Mouse (Mus musculus): Measurements from ENCODE around the gene Gsk3a. TPM values are rescaled to one million over a fixed set of nuclear protein-coding genes. Genes with fewer than 3 reads are reported as not detected.

Gsk3a gene
- polyA plus RNA-seq, 1 experiment = 87.1 TPM

DNA sequence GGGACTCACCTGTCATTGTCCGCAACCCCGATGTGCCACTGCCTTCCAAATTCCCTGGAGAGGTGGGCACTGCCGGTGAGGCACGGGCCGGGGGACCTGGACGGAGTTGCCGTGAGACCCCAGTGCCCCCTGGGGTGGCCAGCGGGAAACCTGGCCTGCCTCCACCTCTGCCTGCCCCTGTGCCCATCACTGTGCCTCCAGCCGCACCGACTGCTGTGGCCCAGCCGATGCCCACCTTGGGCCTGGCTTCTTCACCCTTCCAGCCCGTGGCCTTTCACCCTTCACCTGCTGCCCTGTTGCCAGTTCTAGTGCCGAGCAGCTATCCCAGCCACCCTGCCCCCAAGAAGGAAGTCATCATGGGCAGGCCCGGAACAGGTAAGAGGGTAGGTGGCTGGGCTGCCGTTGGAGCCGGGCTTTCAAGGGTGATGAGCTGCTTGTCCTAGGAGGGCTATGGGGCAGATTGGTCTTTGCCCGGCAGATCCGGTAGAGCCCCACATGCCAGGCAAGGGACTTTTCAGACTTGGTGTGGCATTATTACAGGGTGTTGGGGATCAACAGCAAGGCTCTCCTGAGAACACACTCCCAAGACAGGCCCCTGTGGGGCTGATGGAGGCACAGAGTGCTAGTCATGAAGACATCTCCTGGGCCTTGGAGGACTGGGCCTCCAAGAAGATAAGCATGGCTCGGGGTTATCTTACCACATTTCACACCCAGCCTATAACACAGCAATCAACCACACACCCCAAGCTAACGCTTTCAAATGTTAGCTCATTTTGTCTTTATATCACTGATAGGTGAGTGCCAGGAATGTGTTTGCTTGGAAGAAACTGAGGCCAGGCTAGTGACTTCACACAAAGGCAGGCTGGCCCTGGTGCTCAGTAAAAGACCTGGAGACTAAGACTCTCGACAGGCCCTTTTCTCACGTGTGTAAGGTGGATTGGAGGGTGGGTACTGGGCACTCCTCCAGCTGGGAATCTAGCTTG is 35.9 kb upstream of the Gsk3a start:
- Histone ChIP-seq H3K27ac (ENCODE audit: insufficient read depth, low read depth, low read length) (no peak overlapping the region), H3K4me1 (ENCODE audit: control insufficient read depth, insufficient read depth, low read length) (peaks cover 45% of the 10 kb centered on the region), H3K4me3 (ENCODE audit: insufficient read depth, low read length) (no peak overlapping the region)
- TF ChIP-seq CTCF (IDR thresholded peaks at IDR 0.05; ENCODE audit: low read depth, low read length) (no peak), POLR2A (IDR thresholded peaks at IDR 0.05; ENCODE audit: borderline replicate concordance, low read depth, low read length) (no peak)

DNA sequence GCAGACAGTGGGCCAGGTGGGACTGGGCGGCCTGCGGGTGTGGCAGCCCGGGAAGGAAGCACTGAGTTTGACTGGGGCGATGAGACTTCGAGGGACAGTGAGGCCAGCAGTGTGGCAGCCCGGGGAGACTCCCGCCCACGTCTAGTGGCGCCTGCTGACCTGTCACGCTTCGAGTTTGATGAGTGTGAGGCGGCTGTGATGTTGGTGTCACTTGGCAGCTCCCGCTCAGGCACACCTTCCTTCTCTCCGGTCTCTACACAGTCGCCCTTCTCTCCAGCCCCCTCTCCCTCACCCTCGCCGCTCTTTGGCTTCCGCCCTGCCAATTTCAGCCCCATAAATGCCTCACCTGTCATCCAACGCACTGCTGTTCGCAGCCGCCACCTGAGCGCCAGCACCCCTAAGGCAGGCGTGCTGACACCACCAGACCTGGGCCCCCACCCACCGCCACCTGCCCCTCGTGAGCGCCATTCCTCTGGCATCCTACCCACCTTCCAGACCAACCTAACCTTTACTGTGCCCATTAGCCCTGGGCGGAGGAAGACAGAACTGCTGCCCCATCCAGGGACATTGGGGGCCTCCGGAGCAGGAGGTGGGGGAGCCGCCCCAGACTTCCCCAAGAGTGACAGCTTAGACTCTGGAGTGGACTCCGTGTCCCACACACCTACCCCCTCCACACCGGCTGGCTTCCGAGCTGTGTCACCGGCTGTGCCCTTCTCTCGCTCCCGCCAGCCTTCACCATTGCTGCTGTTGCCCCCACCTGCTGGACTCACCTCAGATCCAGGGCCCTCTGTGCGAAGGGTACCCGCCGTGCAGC is 35.0 kb upstream of the Gsk3a start:
- H3K4me3 ChIP-seq (ENCODE audit: insufficient read depth, low read length) = no peak overlapping the region
- peaks cover 42% of the 10 kb centered on the region for H3K4me1 ChIP-seq (ENCODE audit: control insufficient read depth, insufficient read depth, low read length)

DNA sequence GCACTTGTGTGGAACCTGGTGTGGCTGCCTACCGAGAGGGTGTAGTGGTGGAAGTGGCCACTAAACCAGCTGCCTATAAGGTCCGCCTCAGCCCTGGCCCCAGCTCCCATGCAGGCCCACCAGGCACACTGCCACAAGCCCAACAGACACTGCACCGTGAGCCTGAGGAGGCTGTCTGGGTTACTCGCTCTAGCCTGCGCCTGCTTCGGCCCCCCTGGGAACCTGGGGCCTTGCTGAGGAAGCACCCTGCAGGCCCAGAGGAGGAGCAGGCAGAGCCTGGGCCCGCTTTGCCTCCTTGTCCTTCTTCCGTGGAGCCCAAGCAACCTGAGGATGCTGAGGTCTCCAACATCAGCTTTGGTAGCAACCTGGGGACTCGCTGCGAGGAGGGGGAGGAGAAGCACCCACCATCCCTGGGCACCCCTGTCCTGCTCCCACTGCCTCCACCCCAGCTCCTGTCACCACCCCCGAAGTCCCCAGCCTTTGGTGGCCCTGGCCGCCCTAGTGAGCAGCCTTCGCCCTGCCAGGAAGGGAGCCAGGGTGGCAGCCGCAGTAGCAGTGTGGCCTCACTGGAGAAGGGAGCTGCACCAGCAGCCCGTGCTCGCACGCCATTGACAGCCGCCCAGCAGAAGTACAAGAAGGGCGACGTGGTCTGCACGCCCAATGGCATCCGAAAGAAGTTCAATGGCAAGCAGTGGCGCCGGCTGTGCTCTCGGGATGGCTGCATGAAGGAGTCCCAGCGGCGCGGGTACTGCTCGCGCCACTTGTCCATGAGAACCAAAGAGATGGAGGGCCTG is 34.2 kb upstream of the Gsk3a start:
- TF ChIP-seq CTCF (IDR thresholded peaks at IDR 0.05; ENCODE audit: low read depth, low read length) (no peak), POLR2A (IDR thresholded peaks at IDR 0.05; ENCODE audit: borderline replicate concordance, low read depth, low read length) (no peak)
- Histone ChIP-seq H3K4me1 (ENCODE audit: control insufficient read depth, insufficient read depth, low read length) (peaks cover 38% of the 10 kb centered on the region), H3K4me3 (ENCODE audit: insufficient read depth, low read length) (no peak overlapping the region), H3K27ac (ENCODE audit: insufficient read depth, low read depth, low read length) (no peak overlapping the region)

More for the DNA sequence above, 35.0 kb upstream of the Gsk3a start:
- TF ChIP-seq POLR2A (IDR thresholded peaks at IDR 0.05; ENCODE audit: borderline replicate concordance, low read depth, low read length) = no peak
- TF ChIP-seq CTCF (IDR thresholded peaks at IDR 0.05; ENCODE audit: low read depth, low read length) = no peak
- H3K27ac ChIP-seq (ENCODE audit: insufficient read depth, low read depth, low read length) = no peak overlapping the region

DNA sequence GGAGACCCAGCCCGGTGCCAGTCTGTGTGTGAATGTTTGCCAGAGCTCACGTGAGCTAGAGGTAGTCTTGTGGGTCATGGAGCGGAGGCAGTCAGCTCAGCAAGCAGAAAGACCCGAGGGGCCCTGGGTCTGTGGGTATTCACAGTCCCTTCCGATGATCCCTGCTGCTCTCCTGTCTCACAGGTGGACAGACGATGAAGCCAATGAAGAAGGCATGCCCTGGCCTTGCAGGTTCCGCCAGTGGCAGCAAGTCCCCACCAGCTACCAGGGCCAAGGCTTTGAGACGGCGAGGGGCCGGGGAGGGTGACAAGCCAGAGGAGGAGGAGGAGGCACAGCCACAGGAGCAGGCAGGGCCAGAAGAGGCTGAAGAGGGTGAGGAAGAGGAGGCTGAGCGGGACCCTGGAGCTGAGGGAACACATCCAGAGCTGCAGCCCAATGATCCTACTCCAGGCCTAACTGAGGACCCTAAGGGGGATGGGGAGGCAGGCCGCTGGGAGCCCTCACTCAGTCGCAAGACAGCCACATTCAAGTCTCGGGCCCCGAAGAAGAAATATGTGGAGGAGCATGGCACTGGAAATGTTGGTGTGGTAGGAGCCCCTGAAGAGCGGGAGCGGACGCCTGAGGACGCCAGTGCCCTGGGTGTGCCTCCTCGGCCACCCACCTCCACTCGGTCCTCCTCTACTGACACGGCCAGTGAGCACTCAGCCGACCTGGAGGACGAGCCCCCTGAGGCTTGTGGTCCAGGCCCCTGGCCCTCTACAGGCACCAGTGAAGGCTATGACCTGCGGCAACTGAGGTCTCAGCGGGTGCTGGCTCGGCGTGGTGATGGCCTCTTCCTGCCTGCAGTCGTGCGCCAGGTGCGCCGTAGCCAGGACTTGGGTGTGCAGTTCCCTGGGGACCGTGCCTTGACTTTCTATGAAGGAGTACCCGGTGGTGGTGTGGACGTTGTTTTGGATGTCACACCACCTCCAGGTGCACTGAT is 33.3 kb upstream of the Gsk3a start:
- Histone ChIP-seq H3K4me1 (ENCODE audit: control insufficient read depth, insufficient read depth, low read length) (peaks cover 38% of the 10 kb centered on the region), H3K27ac (ENCODE audit: insufficient read depth, low read depth, low read length) (no peak overlapping the region), H3K4me3 (ENCODE audit: insufficient read depth, low read length) (no peak overlapping the region)
- no peak for TF ChIP-seq CTCF (IDR thresholded peaks at IDR 0.05; ENCODE audit: low read depth, low read length)
- TF ChIP-seq POLR2A (IDR thresholded peaks at IDR 0.05; ENCODE audit: borderline replicate concordance, low read depth, low read length) = no peak

DNA sequence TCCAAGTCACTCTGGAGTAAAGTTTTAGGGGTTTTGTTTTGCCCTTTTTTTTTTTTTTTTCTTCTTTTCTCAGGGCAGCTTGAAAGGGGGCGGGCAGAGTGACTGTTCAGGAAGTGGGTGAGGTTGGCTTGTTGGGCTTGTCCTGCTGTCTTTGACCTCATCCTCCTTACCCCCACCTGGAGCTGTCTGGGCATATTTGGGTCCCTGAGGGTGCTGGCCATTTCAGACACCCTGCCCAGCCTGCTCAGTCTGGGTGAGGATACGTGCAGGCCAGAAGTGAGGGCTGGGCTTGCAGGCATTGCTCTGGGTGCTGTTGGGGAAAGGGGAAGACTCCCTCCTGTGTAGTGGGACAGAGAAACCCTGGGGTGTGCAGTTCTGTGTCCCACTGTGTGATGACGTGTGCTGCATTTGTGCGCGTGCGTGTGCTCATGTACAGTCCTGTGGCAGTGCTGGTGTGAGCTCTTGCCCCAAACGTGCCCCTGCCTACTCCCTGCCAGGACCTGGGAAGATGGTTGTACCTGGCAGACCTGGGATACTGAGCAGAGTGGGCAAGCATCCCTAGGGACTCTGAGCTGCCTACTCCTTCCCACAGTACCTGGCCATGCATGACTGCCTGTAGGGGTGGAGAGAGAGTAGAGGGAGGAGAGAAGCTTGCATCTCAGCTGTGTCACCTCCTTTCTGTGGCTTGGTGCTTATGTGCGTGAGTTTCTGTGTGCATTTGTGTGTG is 32.1 kb upstream of the Gsk3a start:
- TF ChIP-seq POLR2A (IDR thresholded peaks at IDR 0.05; ENCODE audit: borderline replicate concordance, low read depth, low read length) (no peak), CTCF (IDR thresholded peaks at IDR 0.05; ENCODE audit: low read depth, low read length) (no peak)
- peak overlapping the region; percentile 85 for H3K27ac ChIP-seq (ENCODE audit: insufficient read depth, low read depth, low read length)
- peaks cover 32% of the 10 kb centered on the region for H3K4me1 ChIP-seq (ENCODE audit: control insufficient read depth, insufficient read depth, low read length)
- H3K4me3 ChIP-seq (ENCODE audit: insufficient read depth, low read length) = peak overlapping the region; percentile 79

DNA sequence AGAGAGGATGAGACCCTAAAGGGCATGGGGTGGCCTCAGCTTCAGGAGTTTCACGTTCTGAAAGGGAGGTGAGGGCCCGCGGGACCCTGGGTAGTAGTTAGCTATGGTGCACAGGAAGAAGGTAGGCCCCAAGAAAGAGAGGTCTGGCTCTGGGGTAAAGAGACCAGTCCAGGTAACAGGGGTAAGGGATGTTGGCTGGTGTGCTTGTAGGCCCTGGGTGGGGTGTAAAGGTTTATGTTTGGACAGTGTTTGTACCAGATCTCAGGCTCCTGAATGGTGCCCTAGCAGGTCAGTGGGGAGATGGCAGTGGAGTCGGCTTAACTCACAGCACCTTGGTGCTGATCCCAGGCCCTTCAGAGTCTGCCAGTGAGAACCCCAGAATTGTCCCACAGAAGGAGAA is 31.4 kb upstream of the Gsk3a start:
- Histone ChIP-seq H3K4me3 (ENCODE audit: insufficient read depth, low read length) (peak overlapping the region; percentile 79), H3K27ac (ENCODE audit: insufficient read depth, low read depth, low read length) (peak overlapping the region; percentile 85), H3K4me1 (ENCODE audit: control insufficient read depth, insufficient read depth, low read length) (peaks cover 26% of the 10 kb centered on the region)
- TF ChIP-seq CTCF (IDR thresholded peaks at IDR 0.05; ENCODE audit: low read depth, low read length) = no peak
- TF ChIP-seq POLR2A (IDR thresholded peaks at IDR 0.05; ENCODE audit: borderline replicate concordance, low read depth, low read length) = no peak

DNA sequence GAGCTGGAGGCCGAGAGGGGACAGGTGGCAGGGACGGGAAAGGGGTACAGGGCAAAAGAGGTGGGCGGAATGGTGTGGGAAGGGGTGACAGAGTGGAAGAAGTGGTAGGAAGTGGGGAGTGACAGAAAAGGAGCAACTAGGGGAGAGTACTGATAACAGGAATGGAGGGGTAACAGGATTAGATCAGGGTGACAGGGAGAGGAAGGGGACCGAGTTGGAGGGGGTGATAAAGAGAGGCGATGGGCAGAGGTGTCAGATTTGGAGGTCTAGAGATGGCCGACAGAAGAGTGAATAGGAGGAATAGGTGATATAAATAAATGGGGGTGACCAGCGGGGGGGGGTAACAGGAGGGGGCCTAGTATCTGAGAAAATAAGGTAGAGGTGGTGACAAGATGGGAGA is 30.9 kb upstream of the Gsk3a start:
- TF ChIP-seq POLR2A (IDR thresholded peaks at IDR 0.05; ENCODE audit: borderline replicate concordance, low read depth, low read length) = no peak
- TF ChIP-seq CTCF (IDR thresholded peaks at IDR 0.05; ENCODE audit: low read depth, low read length) = no peak

More for the DNA sequence above, 30.9 kb upstream of the Gsk3a start:
- H3K4me1 ChIP-seq (ENCODE audit: control insufficient read depth, insufficient read depth, low read length) = peaks cover 24% of the 10 kb centered on the region
- peak overlapping the region; percentile 79 for H3K4me3 ChIP-seq (ENCODE audit: insufficient read depth, low read length)
- peak overlapping the region; percentile 85 for H3K27ac ChIP-seq (ENCODE audit: insufficient read depth, low read depth, low read length)
